Mouse (Mus musculus) lung, postnatal 0 days (tissue): ENCODE data around the gene Hkdc1. TPM values are rescaled to one million over a fixed set of nuclear protein-coding genes. Genes with fewer than 3 reads are reported as not detected.
A peak's percentile ranks its signal among the peaks of the same experiment; 100 is the strongest.

Source experiments
- ATAC-seq: fragments of 200-750 bp; cut with Nextera tagmentation; 2 replicates; pipeline ENCODE4 v1.8.0; 2017; ENCODE audit warnings: moderate library complexity
- DNase-seq: peaks from one replicate; pipeline ENCODE4 v3.0.0-alpha.2; 2016; ENCODE audit warnings: low spot score
- H3K27ac ChIP-seq: fragments of 300-500 bp; sonication (generic); 2 replicates; pipeline ENCODE4 v1.5.1; 2014; ENCODE audit warnings: antibody characterized with exemption, mild to moderate bottlenecking, low read length, mixed read lengths
- H3K27me3 ChIP-seq: fragments of 300-500 bp; sonication (generic); replicated peaks from 2 replicates; pipeline ENCODE4 v1.6.1; 2014; ENCODE audit warnings: low read length, mixed read lengths; ENCODE audit not compliant: insufficient read depth
- H3K36me3 ChIP-seq: fragments of 300-500 bp; sonication (generic); 2 replicates; pipeline ENCODE4 v1.6.1; 2014; ENCODE audit warnings: low read length, mixed read lengths; ENCODE audit not compliant: insufficient read depth
- H3K4me1 ChIP-seq: fragments of 300-500 bp; sonication (generic); 2 replicates; pipeline ENCODE4 v1.6.1; 2014; ENCODE audit warnings: antibody characterized with exemption, low read depth, low read length, mixed read lengths; ENCODE audit not compliant: insufficient read depth
- H3K4me2 ChIP-seq: fragments of 300-500 bp; sonication (generic); replicated peaks from 2 replicates; pipeline ENCODE4 v1.6.1; 2014; ENCODE audit warnings: low read depth, mild to moderate bottlenecking, low read length, moderate library complexity, mixed read lengths
- H3K4me3 ChIP-seq: fragments of 300-500 bp; sonication (generic); 2 replicates; pipeline ENCODE4 v1.5.1; 2014; ENCODE audit warnings: low read depth, low read length
- H3K9ac ChIP-seq: fragments of 300-500 bp; sonication (generic); replicated peaks from 2 replicates; pipeline ENCODE4 v1.6.1; 2014; ENCODE audit warnings: low read depth, mild to moderate bottlenecking
- H3K9me3 ChIP-seq: fragments of 300-500 bp; sonication (generic); 2 replicates; pipeline ENCODE4 v1.6.1; 2016; ENCODE audit warnings: low read length, mixed read lengths
- CTCF ChIP-seq: IDR thresholded peaks from 2 replicates; pipeline ENCODE4 v1.5.1; 2016; ENCODE audit warnings: antibody characterized with exemption, mild to moderate bottlenecking
- EP300 ChIP-seq: IDR thresholded peaks from 2 replicates; pipeline ENCODE4 v1.6.1; 2016; ENCODE audit warnings: antibody characterized with exemption, mild to moderate bottlenecking, control low read depth
- WGBS: fragments of 180-500 bp; shearing (Covaris S2); extraction: QIAGEN DNeasy Blood & Tissue Kit; methylation state at CpG from one replicate; pipeline ENCODE4 v1.1.7; 2014; 5-methylcytosine and 5-hydroxymethylcytosine counted together
- polyA plus RNA-seq: library from polyadenylated mRNA; unstranded; fragments of >200 nt; fragmentation: Nextera tagmentation; extraction: Ambion mirVana; gene quantifications from 2 replicates; pipeline ENCODE4 v1.2.1, GENCODE M21; 2015

Gene Hkdc1
- polyA plus RNA-seq, 1 experiment from 2014 or later = 8.1 TPM

GRCm38 (mm10) chr10:62449364-62450279 lies 27.3 kb upstream of the Hkdc1 start, which contains the start of the genes 4930507D05Rik and Supv3l1:
Gene 4930507D05Rik (plus strand): TSS chr10:62449489.
Gene Supv3l1 (minus strand): TSS chr10:62449738.
- H3K4me2 ChIP-seq = peak within 1 kb of the TSS; percentile 86
- DNase-seq (peak; percentile 95), ATAC-seq (peak; percentile 94)
- peaks cover 5% of the 10 kb centered on the region; the same call in 1 of the 2 replicates for H3K4me1 ChIP-seq
- no peaks in the 10 kb centered on the region for H3K27me3 ChIP-seq
- no peaks in the 10 kb centered on the region for H3K9me3 ChIP-seq
- TF ChIP-seq EP300 = peak; percentile 88
- TF ChIP-seq CTCF = no peak
- H3K4me3 ChIP-seq = peak within 1 kb of the TSS; percentile 78
- H3K27ac ChIP-seq = peak within 1 kb of the TSS; percentile 85
- H3K9ac ChIP-seq = peak within 1 kb of the TSS; percentile 86
- no peaks in the 10 kb centered on the region; the same call in 1 of the 2 replicates for H3K36me3 ChIP-seq
- WGBS = under 1% methylated on average over 64 of the region's 73 CpGs

GRCm38 (mm10) chr10:62430427-62430826 lies 8.1 kb upstream of the Hkdc1 start:
- Histone ChIP-seq H3K27me3 (no peaks in the 10 kb centered on the region), H3K4me3 (no peak overlapping the region), H3K27ac (no peak overlapping the region), H3K4me1 (no peaks in the 10 kb centered on the region), H3K9ac (no peak overlapping the region), H3K9me3 (no peaks in the 10 kb centered on the region), H3K4me2 (no peak overlapping the region), H3K36me3 (peaks cover 32% of the 10 kb centered on the region)
- 73% methylated on average over 5 of the region's 5 CpGs for WGBS
- TF ChIP-seq EP300 = no peak
- no peak for TF ChIP-seq CTCF
- no peak for ATAC-seq
- DNase-seq = peak; percentile 22

DNA sequence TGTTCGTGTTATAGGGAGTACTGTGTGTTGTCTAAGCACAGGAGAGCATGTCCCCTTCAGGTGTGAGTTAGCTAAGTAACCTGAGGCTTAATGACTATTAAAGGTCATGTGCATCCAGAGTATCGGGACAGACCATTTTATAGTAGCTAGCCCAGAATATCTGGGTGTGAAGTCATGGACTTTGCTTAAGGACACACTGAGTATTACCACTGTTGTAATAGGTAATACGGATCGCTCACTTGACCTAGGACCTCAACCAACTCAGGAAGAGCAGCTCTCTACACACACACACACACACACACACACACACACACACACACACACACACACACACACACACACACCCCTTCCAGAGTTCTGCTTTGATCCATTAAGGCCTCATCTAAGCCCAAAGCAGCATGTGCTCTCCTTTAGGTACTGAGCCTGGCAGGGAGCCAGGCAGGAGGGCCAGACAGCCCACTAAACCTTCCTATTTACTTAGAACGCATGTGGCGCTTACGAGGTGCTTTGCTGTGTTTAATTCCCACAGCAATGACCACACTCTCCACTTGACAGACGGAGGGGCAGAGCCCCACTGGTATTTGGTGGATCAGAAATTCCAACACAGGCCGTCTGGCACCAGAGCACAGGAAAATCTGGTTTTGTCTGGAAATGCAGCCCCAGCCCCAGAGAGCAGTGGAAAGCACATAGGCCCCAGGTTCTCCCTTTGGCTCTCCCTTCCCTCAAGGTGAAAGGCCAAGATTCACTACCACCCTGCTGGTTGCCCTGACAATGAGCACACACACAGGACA lies 3.0 kb upstream of the Hkdc1 start:
- ATAC-seq = peak; percentile 70
- TF ChIP-seq EP300 = no peak
- TF ChIP-seq CTCF = no peak
- H3K36me3 ChIP-seq = peaks cover 3% of the 10 kb centered on the region; the same call in 1 of the 2 replicates

DNA sequence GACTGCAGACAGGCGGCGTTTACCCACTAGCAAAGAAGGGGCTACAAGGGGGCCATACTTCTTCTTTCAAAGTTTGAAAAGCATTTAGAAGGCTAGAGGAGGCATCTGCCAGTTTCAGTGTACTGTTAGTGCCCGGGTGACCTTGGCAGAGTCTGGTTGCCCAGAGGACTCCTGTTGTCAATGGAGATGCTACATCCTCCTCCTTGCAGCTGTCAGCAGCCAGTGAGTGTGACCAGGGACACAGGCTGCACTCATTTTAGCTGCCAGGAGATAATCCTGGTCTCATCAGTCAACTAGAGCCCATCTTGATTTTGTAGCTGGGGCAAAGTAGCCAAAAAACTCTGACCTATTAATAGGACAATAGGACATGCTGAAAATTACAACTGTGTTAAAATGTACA lies 1.2 kb downstream of the Hkdc1 start:
- Histone ChIP-seq H3K4me2 (peak overlapping the region; percentile 14; the same call in 1 of the 2 replicates), H3K27ac (peak overlapping the region; percentile 43), H3K9ac (no peak overlapping the region), H3K4me3 (no peak overlapping the region), H3K27me3 (no peaks in the 10 kb centered on the region), H3K9me3 (no peaks in the 10 kb centered on the region), H3K4me1 (peaks cover 8% of the 10 kb centered on the region; the same call in 1 of the 2 replicates), H3K36me3 (no peaks in the 10 kb centered on the region)
- TF ChIP-seq CTCF (no peak), EP300 (no peak)
- WGBS = 71% methylated on average over 3 of the region's 3 CpGs
- DNase-seq = no peak
- ATAC-seq = no peak

More for the DNA sequence above, 3.0 kb upstream of the Hkdc1 start:
- Histone ChIP-seq H3K27ac (peak overlapping the region; percentile 73), H3K9me3 (no peaks in the 10 kb centered on the region), H3K4me3 (no peak overlapping the region), H3K27me3 (no peaks in the 10 kb centered on the region), H3K4me2 (no peak overlapping the region), H3K4me1 (peaks cover 8% of the 10 kb centered on the region; the same call in 1 of the 2 replicates), H3K9ac (no peak overlapping the region)
- DNase-seq = peak; percentile 78
- WGBS = 30% methylated on average over 9 of the region's 9 CpGs

DNA sequence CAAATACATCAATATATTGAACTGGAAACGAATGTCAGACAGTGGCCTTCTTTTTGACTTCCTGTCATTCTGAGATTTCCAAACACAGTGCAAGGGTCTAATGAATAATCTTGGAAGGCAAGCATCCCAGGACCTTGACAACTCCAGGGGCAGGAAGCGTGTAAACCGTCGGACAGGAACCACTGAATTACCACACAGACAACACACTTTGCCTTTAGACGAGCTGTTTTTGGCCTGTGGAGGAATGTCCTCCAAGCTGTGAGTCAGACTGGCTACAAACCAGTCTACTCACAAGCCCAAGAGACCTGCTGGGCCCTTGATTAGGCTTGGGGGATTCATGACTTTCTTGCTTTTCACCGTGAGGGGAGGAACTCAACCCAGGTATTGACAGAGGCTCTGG lies 1.9 kb downstream of the Hkdc1 start:
- no peaks in the 10 kb centered on the region for H3K27me3 ChIP-seq
- whole genome bisulfite sequencing = 19% methylated on average over 6 of the region's 6 CpGs
- H3K27ac ChIP-seq = peak overlapping the region; percentile 43
- no peaks in the 10 kb centered on the region for H3K9me3 ChIP-seq
- no peak overlapping the region for H3K4me3 ChIP-seq
- H3K36me3 ChIP-seq = no peaks in the 10 kb centered on the region
- H3K9ac ChIP-seq = no peak overlapping the region
- H3K4me1 ChIP-seq = peaks cover 8% of the 10 kb centered on the region; the same call in 1 of the 2 replicates
- no peak for ATAC-seq
- TF ChIP-seq EP300 = no peak
- TF ChIP-seq CTCF = no peak
- peak overlapping the region; percentile 6; the same call in 1 of the 2 replicates for H3K4me2 ChIP-seq
- peak; percentile 10 for DNase-seq

GRCm38 (mm10) chr10:62419422-62419821 lies 2.9 kb downstream of the Hkdc1 start:
- TF ChIP-seq CTCF (no peak), EP300 (no peak)
- WGBS = 63% methylated on average over 5 of the region's 5 CpGs

More at GRCm38 (mm10) chr10:62419422-62419821, 2.9 kb downstream of the Hkdc1 start:
- Histone ChIP-seq H3K27ac (no peak overlapping the region), H3K9ac (no peak overlapping the region), H3K4me3 (no peak overlapping the region), H3K4me2 (no peak overlapping the region), H3K4me1 (peaks cover 4% of the 10 kb centered on the region; the same call in 1 of the 2 replicates), H3K9me3 (no peaks in the 10 kb centered on the region), H3K27me3 (no peaks in the 10 kb centered on the region), H3K36me3 (no peaks in the 10 kb centered on the region)
- ATAC-seq (no peak), DNase-seq (no peak)
